Mouse (Mus musculus) forebrain, embryonic 14.5 days (tissue): ENCODE data around the gene Sh3bgrl2. TPM values are rescaled to one million over a fixed set of nuclear protein-coding genes. Genes with fewer than 3 reads are reported as not detected.

Source experiments
- ATAC-seq: fragments of 200-750 bp; cut with Nextera tagmentation; 2 replicates; pipeline ENCODE4 v1.8.0; 2017; ENCODE audit warnings: mild to moderate bottlenecking, moderate library complexity
- DNase-seq: peaks from one replicate; pipeline ENCODE4 v3.0.0-alpha.2; 2015; ENCODE audit warnings: low spot score
- H3K27ac ChIP-seq: fragments of 300-500 bp; sonication (generic); 2 replicates; pipeline ENCODE4 v1.5.1; 2014; ENCODE audit warnings: low read depth, mild to moderate bottlenecking, control low read depth, low read length, moderate library complexity
- H3K27me3 ChIP-seq: fragments of 300-500 bp; sonication (generic); replicated peaks from 2 replicates; pipeline ENCODE4 v1.6.1; 2014; ENCODE audit warnings: low read length, control low read depth, mixed read lengths; ENCODE audit not compliant: control insufficient read depth, insufficient read depth
- H3K36me3 ChIP-seq: fragments of 300-500 bp; sonication (generic); 2 replicates; pipeline ENCODE4 v1.6.1; 2014; ENCODE audit warnings: low read length, control low read depth; ENCODE audit not compliant: control insufficient read depth, insufficient read depth
- H3K4me1 ChIP-seq: fragments of 300-500 bp; sonication (generic); 2 replicates; pipeline ENCODE4 v1.6.1; 2014; ENCODE audit warnings: antibody characterized with exemption, low read length, control low read depth; ENCODE audit not compliant: control insufficient read depth, insufficient read depth
- H3K4me2 ChIP-seq: fragments of 300-500 bp; sonication (generic); 2 replicates; pipeline ENCODE4 v1.6.1; 2014; ENCODE audit warnings: mild to moderate bottlenecking, control low read depth, low read length
- H3K4me3 ChIP-seq: fragments of 300-500 bp; sonication (generic); 2 replicates; pipeline ENCODE4 v1.5.1; 2014; ENCODE audit warnings: low read depth, low read length, control low read depth
- H3K9ac ChIP-seq: fragments of 300-500 bp; sonication (generic); 2 replicates; pipeline ENCODE4 v1.6.1; 2014; ENCODE audit warnings: mild to moderate bottlenecking, low read length, control low read depth, moderate library complexity
- H3K9me3 ChIP-seq: fragments of 300-500 bp; sonication (generic); replicated peaks from 2 replicates; pipeline ENCODE4 v1.6.1; 2016; ENCODE audit warnings: low read length, control low read depth, mixed read lengths; ENCODE audit not compliant: control insufficient read depth
- WGBS: fragments of 180-500 bp; shearing (Covaris S2); extraction: QIAGEN DNeasy Blood & Tissue Kit; methylation state at CpG from one replicate; pipeline ENCODE4 v1.1.7; 2014; 5-methylcytosine and 5-hydroxymethylcytosine counted together
- polyA plus RNA-seq: library from polyadenylated mRNA; unstranded; fragments of >200 nt; fragmentation: Nextera tagmentation; extraction: Ambion mirVana; gene quantifications from 2 replicates; pipeline ENCODE4 v1.2.1, GENCODE M21; 2014

Sh3bgrl2 gene
- polyA plus RNA-seq, 1 experiment from 2014 or later = 26.3 TPM

DNA sequence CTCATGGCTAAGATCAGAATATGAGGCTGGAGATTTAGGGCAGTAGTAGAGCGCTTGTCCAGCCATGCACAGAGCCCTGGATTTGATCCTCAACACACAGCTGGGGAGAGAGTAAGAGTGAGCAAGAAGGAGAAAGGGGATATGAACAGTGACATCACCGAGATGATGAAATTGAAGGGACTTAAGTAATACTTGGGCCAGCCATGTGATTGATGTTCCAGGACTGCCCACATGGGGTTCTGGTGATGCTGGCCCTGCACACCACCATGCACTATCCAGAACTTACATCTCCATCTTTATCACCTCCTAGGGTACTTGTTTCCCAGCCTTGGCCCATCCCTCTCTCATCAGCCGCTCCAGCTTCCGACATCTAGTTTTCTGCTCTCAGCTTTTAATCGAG, 20.0 kb downstream of the Sh3bgrl2 start:
- Histone ChIP-seq H3K36me3 (no peaks in the 10 kb centered on the region), H3K27ac (no peak overlapping the region), H3K9me3 (no peaks in the 10 kb centered on the region), H3K9ac (no peak overlapping the region), H3K4me3 (no peak overlapping the region), H3K4me2 (no peak overlapping the region), H3K27me3 (no peaks in the 10 kb centered on the region), H3K4me1 (peaks cover 9% of the 10 kb centered on the region; the same call in 1 of the 2 replicates)
- ATAC-seq = no peak
- WGBS = 92% methylated on average over 5 of the region's 5 CpGs
- no peak for DNase-seq

GRCm38 (mm10) chr9:83568937-83569336, 20.8 kb downstream of the Sh3bgrl2 start:
- H3K4me3 ChIP-seq = no peak overlapping the region
- H3K4me2 ChIP-seq = no peak overlapping the region
- ATAC-seq = peak; percentile 51; the same call in 1 of the 2 replicates
- H3K27ac ChIP-seq = 0 out of 2 replicates have a peak overlapping the region, but pooled peaks have one; percentile 10
- WGBS = 79% methylated on average over 3 of the region's 3 CpGs
- H3K9ac ChIP-seq = no peak overlapping the region
- H3K27me3 ChIP-seq = no peaks in the 10 kb centered on the region
- peak; percentile 57 for DNase-seq
- H3K36me3 ChIP-seq = no peaks in the 10 kb centered on the region
- H3K9me3 ChIP-seq = no peaks in the 10 kb centered on the region
- H3K4me1 ChIP-seq = peaks cover 8% of the 10 kb centered on the region; the same call in 1 of the 2 replicates

DNA sequence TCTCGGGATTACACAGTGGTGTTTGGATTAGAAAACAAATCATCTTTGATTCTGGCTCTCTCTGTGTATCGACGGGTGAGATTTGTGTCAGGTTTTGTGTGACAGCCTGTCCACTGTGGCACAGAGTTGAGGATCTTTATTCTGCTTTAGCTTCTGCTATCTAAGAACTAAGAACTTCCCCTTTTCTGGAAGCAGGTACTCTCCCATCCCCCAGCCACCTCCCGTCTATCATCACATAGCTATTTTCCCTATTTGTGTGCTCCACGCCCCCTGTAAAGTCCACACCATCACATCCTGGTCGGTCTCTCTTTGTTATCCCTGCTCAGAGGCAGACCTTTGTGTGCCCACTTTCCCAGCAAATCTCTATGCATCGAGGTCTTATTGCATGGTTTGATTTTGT, 21.8 kb downstream of the Sh3bgrl2 start:
- H3K27ac ChIP-seq = no peak overlapping the region
- no peak overlapping the region for H3K4me3 ChIP-seq
- H3K4me2 ChIP-seq = no peak overlapping the region
- peaks cover 3% of the 10 kb centered on the region; the same call in 1 of the 2 replicates for H3K4me1 ChIP-seq
- DNase-seq (no peak), ATAC-seq (no peak)
- H3K9ac ChIP-seq = no peak overlapping the region
- WGBS = 73% methylated on average over 7 of the region's 7 CpGs
- no peaks in the 10 kb centered on the region for H3K27me3 ChIP-seq
- no peaks in the 10 kb centered on the region for H3K36me3 ChIP-seq
- H3K9me3 ChIP-seq = no peaks in the 10 kb centered on the region

GRCm38 (mm10) chr9:83571315-83571714, 23.2 kb downstream of the Sh3bgrl2 start:
- no peak overlapping the region for H3K4me2 ChIP-seq
- H3K27me3 ChIP-seq = no peaks in the 10 kb centered on the region
- H3K9me3 ChIP-seq = no peaks in the 10 kb centered on the region
- no peak overlapping the region for H3K4me3 ChIP-seq
- H3K27ac ChIP-seq = no peak overlapping the region
- 38% methylated on average over 3 of the region's 3 CpGs for WGBS
- no peaks in the 10 kb centered on the region for H3K4me1 ChIP-seq
- no peaks in the 10 kb centered on the region for H3K36me3 ChIP-seq
- ATAC-seq = no peak
- DNase-seq = no peak
- no peak overlapping the region for H3K9ac ChIP-seq

DNA sequence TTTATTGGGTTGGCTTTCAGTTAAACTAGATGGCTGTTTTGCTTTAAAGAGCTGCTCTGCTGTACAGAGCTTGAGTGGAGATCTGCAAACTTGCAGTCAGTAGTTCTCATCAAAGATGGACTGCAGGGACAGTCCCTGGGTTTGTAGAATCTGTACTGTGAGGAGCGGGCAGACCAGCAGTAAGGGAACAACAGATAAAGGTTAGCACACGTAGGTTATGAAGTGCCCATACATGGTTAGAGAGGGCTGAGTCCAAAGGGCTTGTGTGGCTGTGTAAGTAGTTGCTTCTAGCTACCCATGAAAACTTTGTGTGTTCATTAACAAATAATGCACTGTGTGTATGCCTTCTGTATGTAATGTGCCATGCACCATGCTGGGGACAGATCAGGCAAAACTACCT, 24.2 kb downstream of the Sh3bgrl2 start:
- H3K4me1 ChIP-seq = peaks cover 4% of the 10 kb centered on the region
- H3K4me2 ChIP-seq = no peak overlapping the region
- DNase-seq (no peak), ATAC-seq (no peak)
- no peaks in the 10 kb centered on the region for H3K27me3 ChIP-seq
- no peak overlapping the region for H3K4me3 ChIP-seq
- 86% methylated on average over 2 of the region's 2 CpGs for WGBS
- no peak overlapping the region for H3K9ac ChIP-seq
- no peaks in the 10 kb centered on the region for H3K9me3 ChIP-seq
- H3K36me3 ChIP-seq = no peaks in the 10 kb centered on the region
- no peak overlapping the region for H3K27ac ChIP-seq

DNA sequence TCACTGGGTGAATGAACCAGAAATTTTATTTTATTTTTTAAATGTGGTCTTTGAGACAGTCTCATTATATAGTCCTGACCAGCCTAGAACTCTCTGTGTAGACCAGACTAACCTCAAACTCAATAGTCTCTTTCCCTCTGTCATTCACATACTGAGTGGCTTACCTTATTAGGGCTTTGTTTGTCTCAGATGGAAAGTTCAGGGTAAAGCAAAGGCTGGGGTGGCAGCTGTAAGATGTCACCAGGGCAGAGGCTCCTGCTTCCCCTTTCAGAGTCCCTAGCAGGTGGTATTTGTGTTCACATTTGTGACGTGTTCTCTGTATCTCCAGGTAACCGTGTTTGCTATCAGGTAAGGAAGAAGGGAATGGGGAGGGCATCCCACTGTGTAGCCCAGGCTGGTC, 24.7 kb downstream of the Sh3bgrl2 start:
- H3K27me3 ChIP-seq = no peaks in the 10 kb centered on the region
- no peak overlapping the region for H3K9ac ChIP-seq
- DNase-seq = no peak
- ATAC-seq = no peak
- no peak overlapping the region for H3K27ac ChIP-seq
- no peak overlapping the region for H3K4me2 ChIP-seq
- WGBS = 61% methylated on average over 2 of the region's 2 CpGs
- no peaks in the 10 kb centered on the region for H3K9me3 ChIP-seq
- no peak overlapping the region for H3K4me3 ChIP-seq
- peaks cover 4% of the 10 kb centered on the region for H3K4me1 ChIP-seq
- no peaks in the 10 kb centered on the region for H3K36me3 ChIP-seq

- H3K27me3 ChIP-seq = no peaks in the 10 kb centered on the region
- H3K36me3 ChIP-seq = no peaks in the 10 kb centered on the region
- H3K27ac ChIP-seq = no peak overlapping the region
- H3K4me1 ChIP-seq = peaks cover 4% of the 10 kb centered on the region
- DNase-seq (no peak), ATAC-seq (no peak)
- 74% methylated on average over 2 of the region's 2 CpGs for WGBS
- H3K9me3 ChIP-seq = no peaks in the 10 kb centered on the region
- no peak overlapping the region for H3K4me2 ChIP-seq
- H3K9ac ChIP-seq = no peak overlapping the region
- H3K4me3 ChIP-seq = no peak overlapping the region
Measured at GRCm38 (mm10) chr9:83573588-83573987, 25.5 kb downstream of the Sh3bgrl2 start.

GRCm38 (mm10) chr9:83575403-83575802, 27.3 kb downstream of the Sh3bgrl2 start:
- H3K36me3 ChIP-seq = no peaks in the 10 kb centered on the region
- no peaks in the 10 kb centered on the region for H3K27me3 ChIP-seq
- no peak for DNase-seq
- H3K27ac ChIP-seq = no peak overlapping the region
- H3K4me1 ChIP-seq = peaks cover 4% of the 10 kb centered on the region
- H3K4me2 ChIP-seq = no peak overlapping the region
- H3K9ac ChIP-seq = no peak overlapping the region
- 94% methylated on average over 4 of the region's 4 CpGs for WGBS
- H3K9me3 ChIP-seq = no peaks in the 10 kb centered on the region
- ATAC-seq = no peak
- no peak overlapping the region for H3K4me3 ChIP-seq

DNA sequence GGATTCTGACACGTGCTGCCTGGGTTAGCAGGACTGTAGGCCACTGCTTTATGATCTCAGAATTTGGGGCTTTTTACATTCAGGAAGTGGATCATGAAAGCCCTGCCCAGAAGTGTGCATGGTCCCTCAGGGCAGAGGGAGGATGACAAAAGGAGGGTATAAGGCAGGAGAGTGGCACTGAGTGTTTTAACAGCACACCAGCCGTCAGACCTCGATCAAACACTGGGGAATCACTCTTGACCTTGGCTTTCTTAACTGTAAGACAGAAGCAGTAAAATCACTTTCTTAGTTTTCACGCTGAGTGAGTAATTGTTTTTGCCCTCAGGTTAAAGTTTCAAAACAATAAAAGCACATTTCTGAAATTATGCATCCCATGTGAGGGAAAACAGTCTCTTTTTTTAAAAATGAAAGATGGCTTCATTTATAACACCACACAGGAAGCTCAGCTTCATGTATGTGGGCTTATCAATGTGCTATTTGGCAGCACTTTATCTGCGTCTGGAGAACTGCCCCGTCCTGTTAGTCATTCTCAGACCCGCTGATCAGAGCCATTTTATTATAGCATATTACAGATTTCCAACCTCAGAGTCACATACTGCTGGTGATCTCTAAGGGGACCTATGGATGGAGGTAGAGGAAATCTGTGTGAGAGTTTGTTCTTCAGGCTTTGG, 28.0 kb downstream of the Sh3bgrl2 start:
- H3K36me3 ChIP-seq = no peaks in the 10 kb centered on the region
- no peak overlapping the region for H3K9ac ChIP-seq
- no peaks in the 10 kb centered on the region for H3K27me3 ChIP-seq
- WGBS = 77% methylated on average over 7 of the region's 7 CpGs
- H3K4me1 ChIP-seq = peaks cover 4% of the 10 kb centered on the region
- H3K27ac ChIP-seq = no peak overlapping the region
- no peak for DNase-seq
- H3K4me2 ChIP-seq = no peak overlapping the region
- H3K4me3 ChIP-seq = no peak overlapping the region
- 0 out of 2 replicates have a peak, but pooled peaks have one; percentile 10 for ATAC-seq
- H3K9me3 ChIP-seq = no peaks in the 10 kb centered on the region
